ENCODE assay signal across 7 mouse cellular contexts in the genomic region with DNA sequence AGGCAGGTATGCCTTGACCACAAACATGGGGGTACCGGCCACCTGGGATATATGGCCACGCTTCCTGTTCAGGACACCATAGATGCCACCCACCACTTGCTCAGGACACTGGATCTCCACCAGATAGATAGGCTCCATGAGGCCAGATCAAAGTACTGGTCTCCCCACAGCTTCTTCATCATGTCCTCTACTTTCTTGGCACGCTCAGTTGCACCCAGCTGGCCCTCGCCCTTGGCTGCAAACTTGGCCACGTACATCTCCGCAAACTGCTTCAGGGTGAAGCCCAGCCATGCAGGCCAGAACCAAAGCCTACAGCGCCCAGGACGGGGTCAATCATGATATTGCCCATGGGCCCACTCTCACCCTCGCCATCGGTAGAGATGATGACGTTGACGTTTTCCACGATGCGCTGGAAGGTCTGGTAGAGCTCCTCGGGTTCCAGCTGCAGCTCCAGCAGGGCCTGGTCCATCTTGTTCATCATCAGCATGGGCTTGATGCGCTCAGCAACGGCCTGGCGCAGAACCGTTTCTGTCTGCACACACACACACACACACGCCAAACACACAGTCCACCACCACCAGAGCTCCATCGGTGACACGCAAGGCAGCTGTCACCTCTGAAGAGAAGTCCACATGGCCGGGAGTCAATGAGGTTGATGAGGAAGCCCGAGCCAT. TPM values are rescaled to one million over a fixed set of nuclear protein-coding genes. Genes with fewer than 3 reads are reported as not detected.
DNase-seq lines count a peak whose midpoint lies in the region; ATAC-seq and TF ChIP-seq lines count a peak whose summit lies in the region.
"Not testable (repeated sequence)": the region's sequence is repeated elsewhere in the genome, so short reads cannot be mapped to it uniquely, and the experiment has no call there.

No protein-coding gene starts in this region.

- H3K4me3 ChIP-seq in embryonic facial prominence, embryonic 15.5 days (replicated peaks); lung, adult 2 months (replicated peaks; ENCODE audit: extremely low read depth, low read depth, low read length); neural tube, embryonic 14.5 days (ENCODE audit: low read depth, low read length); thymus, adult 2 months (ENCODE audit: control insufficient read depth, insufficient read depth, low read length): not testable (repeated sequence)

- H3K27me3 ChIP-seq in embryonic facial prominence, embryonic 15.5 days; neural tube, embryonic 14.5 days (ENCODE audit: control insufficient read depth, insufficient read depth, low read length); thymus, adult 2 months (ENCODE audit: control insufficient read depth, insufficient read depth, low read length): not testable (repeated sequence)

- H3K9ac ChIP-seq in embryonic facial prominence, embryonic 15.5 days; neural tube, embryonic 14.5 days (replicated peaks; ENCODE audit: low read depth, low read length): not testable (repeated sequence)

- peak; percentile 1; the same call in 1 of the 2 replicates for ATAC-seq in embryonic facial prominence, embryonic 15.5 days (ENCODE audit: insufficient number of reproducible peaks, low FRiP score, low TSS enrichment, low read depth)
- 0 out of 2 replicates have a peak, but pooled peaks have one; percentile 3 for ATAC-seq in neural tube, embryonic 14.5 days (ENCODE audit: low read depth)

- not testable (repeated sequence) for H3K9me3 ChIP-seq in embryonic facial prominence, embryonic 15.5 days (replicated peaks); neural tube, embryonic 14.5 days (ENCODE audit: control insufficient read depth, low read length)

- intact Hi-C loops in gastrocnemius, postnatal 36 days (cut with DNase I), result not testable (repeated sequence)

- WGBS in embryonic facial prominence, embryonic 15.5 days, result 96% methylated on average over 24 of the region's 24 CpGs
- 91% methylated on average over 24 of the region's 24 CpGs for WGBS in lung, adult 2 months
- 97% methylated on average over 21 of the region's 24 CpGs for WGBS in neural tube, embryonic 14.5 days
- 97% methylated on average over 24 of the region's 24 CpGs for whole genome bisulfite sequencing in thymus, adult 2 months

- DNase-seq in gastrocnemius, postnatal 36 days, result peak; percentile 59 to 71
- peak; percentile 32 for DNase-seq in kidney, adult 11 months
- DNase-seq in kidney, postnatal 36 days, result peak; percentile 32 to 51
- DNase-seq in lung, adult 2 months, result not testable (repeated sequence)
- DNase-seq in thymus, adult 2 months, result peak; percentile 22

- TF ChIP-seq CTCF in lung, adult 2 months (IDR thresholded peaks at IDR 0.05; ENCODE audit: insufficient read depth, low read length); thymus, adult 2 months (IDR thresholded peaks at IDR 0.05; ENCODE audit: borderline replicate concordance, control insufficient read depth, extremely low read depth, insufficient read depth, low read length, poor library complexity): not testable (repeated sequence)

- TF ChIP-seq POLR2A in lung, adult 2 months (IDR thresholded peaks at IDR 0.05; ENCODE audit: borderline replicate concordance, extremely low read depth, low read depth, low read length), result 0 out of 2 replicates have a peak, but pooled peaks have one; percentile 9
- not testable (repeated sequence) for TF ChIP-seq POLR2A in thymus, adult 2 months (IDR thresholded peaks at IDR 0.05; ENCODE audit: control insufficient read depth, extremely low read depth, insufficient read depth, low read length, poor library complexity)

- H3K36me3 ChIP-seq in embryonic facial prominence, embryonic 15.5 days; neural tube, embryonic 14.5 days (ENCODE audit: control insufficient read depth, insufficient read depth, low read length); thymus, adult 2 months (ENCODE audit: control insufficient read depth, insufficient read depth, low read length): not testable (repeated sequence)

- not testable (repeated sequence) for H3K4me2 ChIP-seq in embryonic facial prominence, embryonic 15.5 days (replicated peaks); neural tube, embryonic 14.5 days (ENCODE audit: low read depth, low read length)

- not testable (repeated sequence) for H3K4me1 ChIP-seq in embryonic facial prominence, embryonic 15.5 days; lung, adult 2 months (ENCODE audit: control insufficient read depth, insufficient read depth, low read length); neural tube, embryonic 14.5 days (ENCODE audit: control insufficient read depth, insufficient read depth, low read length); thymus, adult 2 months (replicated peaks; ENCODE audit: control insufficient read depth, insufficient read depth, low read length)

- not testable (repeated sequence) for H3K27ac ChIP-seq in embryonic facial prominence, embryonic 15.5 days (replicated peaks); neural tube, embryonic 14.5 days (ENCODE audit: low read depth, low read length); thymus, adult 2 months (ENCODE audit: control insufficient read depth, insufficient read depth, low read length)

RNA-seq across cellular contexts. Expression of a gene that starts 43.1 kb away (rescaled TPM):
- polyA plus RNA-seq in embryonic facial prominence, embryonic 15.5 days (2015; fragmentation: Nextera tagmentation; extraction: Ambion mirVana), result 18.1 and 18.6 TPM in 2 replicates
- total RNA-seq in gastrocnemius, postnatal 36 days (2021), result 1 to 10 TPM; 9.3 to 9.9 TPM
- polyA plus RNA-seq in lung, adult 2 months (2012; rRNA removed), result 25.1 and 25.2 TPM in 2 replicates
- polyA plus RNA-seq in neural tube, embryonic 14.5 days (2014; fragmentation: Nextera tagmentation; extraction: Ambion mirVana), result 12.8 and 14.4 TPM in 2 replicates
- polyA plus RNA-seq in thymus, adult 2 months (2012; rRNA removed), result 36.8 and 49.4 TPM in 2 replicates

RNA-seq across cellular contexts. Expression of a gene that starts 52.1 kb away (rescaled TPM):
- 50.3 and 50.4 TPM in 2 replicates for polyA plus RNA-seq in embryonic facial prominence, embryonic 15.5 days (2015; fragmentation: Nextera tagmentation; extraction: Ambion mirVana)
- total RNA-seq in gastrocnemius, postnatal 36 days (2021), result 10 to 100 TPM; 26.6 to 27.9 TPM
- 31.0 and 37.2 TPM in 2 replicates for polyA plus RNA-seq in lung, adult 2 months (2012; rRNA removed)
- 60.3 and 64.5 TPM in 2 replicates for polyA plus RNA-seq in neural tube, embryonic 14.5 days (2014; fragmentation: Nextera tagmentation; extraction: Ambion mirVana)
- 87.8 and 88.8 TPM in 2 replicates for polyA plus RNA-seq in thymus, adult 2 months (2012; rRNA removed)
